Mouse (Mus musculus) midbrain, embryonic 11.5 days (tissue): Measurements from ENCODE around the gene Rnf182. TPM values are rescaled to one million over a fixed set of nuclear protein-coding genes. Genes with fewer than 3 reads are reported as not detected.

Experiments used
- ATAC-seq: fragments of 200-750 bp; cut with Nextera tagmentation; 2 replicates; pipeline ENCODE4 v1.8.0; 2017; ENCODE audit warnings: moderate TSS enrichment, moderate library complexity; ENCODE audit not compliant: low FRiP score
- DNase-seq: peaks from one replicate; pipeline ENCODE4 v3.0.0; 2015; ENCODE audit warnings: low spot score; ENCODE audit errors: missing footprints
- H3K27ac ChIP-seq: fragments of 300-500 bp; sonication (generic); 2 replicates; pipeline ENCODE4 v1.5.1; 2014; ENCODE audit warnings: low read depth, low read length
- H3K27me3 ChIP-seq: fragments of 300-500 bp; sonication (generic); 2 replicates; pipeline ENCODE4 v1.6.1; 2014; ENCODE audit warnings: mild to moderate bottlenecking, low read length, moderate library complexity, mixed read lengths; ENCODE audit not compliant: control insufficient read depth, insufficient read depth
- H3K36me3 ChIP-seq: fragments of 300-500 bp; sonication (generic); 2 replicates; pipeline ENCODE4 v1.6.1; 2014; ENCODE audit warnings: mild to moderate bottlenecking, low read length, moderate library complexity, mixed read lengths; ENCODE audit not compliant: control insufficient read depth, insufficient read depth
- H3K4me1 ChIP-seq: fragments of 300-500 bp; sonication (generic); 2 replicates; pipeline ENCODE4 v1.6.1; 2014; ENCODE audit warnings: low read length; ENCODE audit not compliant: control insufficient read depth, insufficient read depth
- H3K4me2 ChIP-seq: fragments of 300-500 bp; sonication (generic); 2 replicates; pipeline ENCODE4 v1.6.1; 2014; ENCODE audit warnings: mild to moderate bottlenecking, moderate library complexity
- H3K4me3 ChIP-seq: fragments of 300-500 bp; sonication (generic); 2 replicates; pipeline ENCODE4 v1.5.1; 2014; ENCODE audit warnings: low read depth, low read length
- H3K9ac ChIP-seq: fragments of 300-500 bp; sonication (generic); 2 replicates; pipeline ENCODE4 v1.6.1; 2014; ENCODE audit warnings: low read length
- H3K9me3 ChIP-seq: fragments of 300-500 bp; sonication (generic); 2 replicates; pipeline ENCODE4 v1.6.1; 2016; ENCODE audit warnings: low read length; ENCODE audit not compliant: control insufficient read depth
- WGBS: fragments of 180-500 bp; shearing (Covaris S2); extraction: QIAGEN DNeasy Blood & Tissue Kit; methylation state at CpG from one replicate; pipeline ENCODE4 v1.1.7; 2014; 5-methylcytosine and 5-hydroxymethylcytosine counted together
- polyA plus RNA-seq: library from polyadenylated mRNA; unstranded; fragments of >200 nt; fragmentation: Nextera tagmentation; extraction: Ambion mirVana; gene quantifications from 2 replicates; pipeline ENCODE4 v1.2.1, GENCODE M21; 2014

Gene Rnf182
- polyA plus RNA-seq, 1 experiment from 2014 or later = 7.7 TPM

GRCm38 (mm10) chr13:43629785-43630184 lies 14.3 kb downstream of the Rnf182 start:
- H3K4me2 ChIP-seq = no peak overlapping the region
- WGBS = 94% methylated on average over 7 of the region's 7 CpGs
- DNase-seq = no peak
- no peaks in the 10 kb centered on the region for H3K9me3 ChIP-seq
- H3K27me3 ChIP-seq = no peaks in the 10 kb centered on the region
- H3K4me3 ChIP-seq = no peak overlapping the region
- ATAC-seq = no peak
- no peak overlapping the region for H3K9ac ChIP-seq
- no peak overlapping the region for H3K27ac ChIP-seq
- no peaks in the 10 kb centered on the region for H3K4me1 ChIP-seq
- no peaks in the 10 kb centered on the region for H3K36me3 ChIP-seq

- WGBS = 95% methylated on average over 6 of the region's 6 CpGs
- no peaks in the 10 kb centered on the region for H3K4me1 ChIP-seq
- no peak overlapping the region for H3K4me3 ChIP-seq
- H3K27me3 ChIP-seq = no peaks in the 10 kb centered on the region
- H3K27ac ChIP-seq = no peak overlapping the region
- no peak overlapping the region for H3K9ac ChIP-seq
- no peak overlapping the region for H3K4me2 ChIP-seq
- no peaks in the 10 kb centered on the region for H3K9me3 ChIP-seq
- no peak for DNase-seq
- no peak for ATAC-seq
- H3K36me3 ChIP-seq = no peaks in the 10 kb centered on the region
Observed at GRCm38 (mm10) chr13:43631266-43631665, 15.8 kb downstream of the Rnf182 start.

GRCm38 (mm10) chr13:43633024-43633423 lies 17.5 kb downstream of the Rnf182 start:
- no peak for DNase-seq
- Histone ChIP-seq H3K36me3 (no peaks in the 10 kb centered on the region), H3K27ac (no peak overlapping the region), H3K4me3 (no peak overlapping the region), H3K9ac (no peak overlapping the region), H3K9me3 (no peaks in the 10 kb centered on the region), H3K4me2 (no peak overlapping the region), H3K4me1 (no peaks in the 10 kb centered on the region), H3K27me3 (no peaks in the 10 kb centered on the region)
- ATAC-seq = no peak
- 86% methylated on average over 4 of the region's 4 CpGs for WGBS

- H3K27me3 ChIP-seq = no peaks in the 10 kb centered on the region
- H3K4me3 ChIP-seq = no peak overlapping the region
- 97% methylated on average over 7 of the region's 7 CpGs for WGBS
- H3K4me1 ChIP-seq = no peaks in the 10 kb centered on the region
- ATAC-seq = no peak
- no peaks in the 10 kb centered on the region for H3K9me3 ChIP-seq
- DNase-seq = no peak
- H3K9ac ChIP-seq = no peak overlapping the region
- H3K36me3 ChIP-seq = no peaks in the 10 kb centered on the region
- no peak overlapping the region for H3K4me2 ChIP-seq
- H3K27ac ChIP-seq = no peak overlapping the region
Observed at GRCm38 (mm10) chr13:43637720-43638119, 22.2 kb downstream of the Rnf182 start.

- Histone ChIP-seq H3K9ac (no peak overlapping the region), H3K4me3 (no peak overlapping the region), H3K27me3 (no peaks in the 10 kb centered on the region), H3K9me3 (no peaks in the 10 kb centered on the region), H3K27ac (no peak overlapping the region), H3K4me2 (no peak overlapping the region), H3K4me1 (no peaks in the 10 kb centered on the region), H3K36me3 (no peaks in the 10 kb centered on the region)
- ATAC-seq = no peak
- DNase-seq = no peak
- 52% methylated on average over 1 of the region's 1 CpGs for WGBS
Observed at GRCm38 (mm10) chr13:43644991-43645390, 29.5 kb downstream of the Rnf182 start.

GRCm38 (mm10) chr13:43648556-43648955 lies 33.0 kb downstream of the Rnf182 start:
- Histone ChIP-seq H3K36me3 (no peaks in the 10 kb centered on the region), H3K4me3 (no peak overlapping the region), H3K9me3 (no peaks in the 10 kb centered on the region), H3K27me3 (no peaks in the 10 kb centered on the region), H3K4me1 (no peaks in the 10 kb centered on the region), H3K4me2 (no peak overlapping the region), H3K9ac (no peak overlapping the region), H3K27ac (no peak overlapping the region)
- 66% methylated on average over 6 of the region's 6 CpGs for WGBS
- no peak for ATAC-seq
- DNase-seq = no peak

GRCm38 (mm10) chr13:43651277-43651676 lies 35.8 kb downstream of the Rnf182 start:
- H3K4me3 ChIP-seq = no peak overlapping the region
- ATAC-seq = no peak
- WGBS = 84% methylated on average over 3 of the region's 3 CpGs
- H3K9ac ChIP-seq = no peak overlapping the region
- no peaks in the 10 kb centered on the region for H3K4me1 ChIP-seq
- no peak overlapping the region for H3K4me2 ChIP-seq
- no peaks in the 10 kb centered on the region for H3K9me3 ChIP-seq
- H3K27ac ChIP-seq = no peak overlapping the region
- no peak for DNase-seq
- no peaks in the 10 kb centered on the region for H3K27me3 ChIP-seq
- H3K36me3 ChIP-seq = no peaks in the 10 kb centered on the region

- no peak overlapping the region for H3K4me2 ChIP-seq
- H3K27ac ChIP-seq = no peak overlapping the region
- no peaks in the 10 kb centered on the region for H3K9me3 ChIP-seq
- no peaks in the 10 kb centered on the region for H3K4me1 ChIP-seq
- DNase-seq (no peak), ATAC-seq (no peak)
- no peaks in the 10 kb centered on the region for H3K27me3 ChIP-seq
- no peak overlapping the region for H3K4me3 ChIP-seq
- 81% methylated on average over 6 of the region's 6 CpGs for WGBS
- no peak overlapping the region for H3K9ac ChIP-seq
- H3K36me3 ChIP-seq = no peaks in the 10 kb centered on the region
Observed at GRCm38 (mm10) chr13:43654091-43654490, 38.6 kb downstream of the Rnf182 start.

- Histone ChIP-seq H3K4me3 (no peak overlapping the region), H3K4me1 (no peaks in the 10 kb centered on the region), H3K9ac (no peak overlapping the region), H3K9me3 (no peaks in the 10 kb centered on the region), H3K27ac (no peak overlapping the region), H3K4me2 (no peak overlapping the region), H3K36me3 (no peaks in the 10 kb centered on the region), H3K27me3 (no peaks in the 10 kb centered on the region)
- 95% methylated on average over 4 of the region's 4 CpGs for WGBS
- ATAC-seq = no peak
- DNase-seq = no peak
Observed at GRCm38 (mm10) chr13:43663225-43663624, 47.7 kb downstream of the Rnf182 start.

GRCm38 (mm10) chr13:43666130-43666529 lies 50.6 kb downstream of the Rnf182 start:
- H3K27ac ChIP-seq = no peak overlapping the region; the same call in 1 of the 2 replicates
- no peak overlapping the region for H3K4me2 ChIP-seq
- DNase-seq (no peak), ATAC-seq (no peak)
- 87% methylated on average over 12 of the region's 12 CpGs for WGBS
- H3K9ac ChIP-seq = no peak overlapping the region
- H3K36me3 ChIP-seq = no peaks in the 10 kb centered on the region
- H3K9me3 ChIP-seq = no peaks in the 10 kb centered on the region
- H3K4me1 ChIP-seq = no peaks in the 10 kb centered on the region
- no peaks in the 10 kb centered on the region for H3K27me3 ChIP-seq
- no peak overlapping the region for H3K4me3 ChIP-seq
